Mouse (Mus musculus): ENCODE data around the gene Nol9.

DNA sequence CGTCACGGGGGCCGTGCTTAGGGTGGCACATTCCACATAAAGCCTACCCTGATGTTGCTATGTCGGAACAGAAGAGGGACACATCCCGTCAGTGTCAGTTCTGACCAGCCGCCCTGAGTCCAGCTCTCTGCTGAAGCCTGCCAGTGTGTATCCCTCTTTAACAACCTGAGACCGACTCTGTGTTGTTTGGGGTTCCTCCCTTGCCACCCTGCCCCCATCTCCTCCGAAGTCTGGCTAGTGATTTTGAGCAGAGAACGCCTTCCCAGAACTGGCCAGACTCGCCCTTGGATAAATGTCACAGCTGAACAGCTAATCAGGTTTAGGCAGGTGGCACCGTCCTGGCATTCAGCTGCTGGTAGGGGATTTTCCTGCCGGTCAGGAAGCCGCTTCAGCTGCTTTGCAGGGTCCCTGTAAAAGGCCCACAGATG, 28.4 kb upstream of the Nol9 start:
- TF ChIP-seq CTCF (IDR thresholded peaks at IDR 0.05), result no peak
- 0 out of 2 replicates have a peak, but pooled peaks have one; percentile 8 for TF ChIP-seq EP300 (IDR thresholded peaks at IDR 0.05)
